Mouse (Mus musculus) monocyte, adult 2 months (primary cell): Measurements from ENCODE around the gene Rbp3.

Experiments used
- DNase-seq, 2 experiments: peaks; one replicate each; pipeline ENCODE4 v3.0.0; 2022; ENCODE audit warnings: low spot score in 2 of 2, low read depth in 1 of 2

The Rbp3 gene

DNA sequence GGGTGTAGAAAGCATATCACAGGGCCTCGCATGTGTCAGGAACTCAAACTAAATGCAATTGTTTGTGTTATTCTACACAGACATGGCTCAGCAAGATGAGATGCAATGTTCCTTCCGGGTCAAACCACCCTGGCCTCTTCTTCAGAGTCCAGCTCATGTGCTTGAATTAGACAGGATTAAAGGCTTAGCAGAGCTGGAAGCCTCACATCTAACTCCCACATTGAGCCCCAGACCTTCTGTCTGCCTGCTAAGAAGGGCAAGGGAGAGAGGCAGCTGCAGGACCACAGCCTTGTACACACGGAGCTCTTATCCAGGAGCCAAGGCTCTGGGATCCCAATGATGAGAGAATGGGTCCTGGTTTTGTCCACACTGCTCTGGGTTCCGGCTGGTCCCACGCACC lies at the start of gene Rbp3:
Gene Rbp3 (plus strand): TSS at position 243 of the 400 bp plus-strand sequence.
- DNase-seq, result no peak

DNA sequence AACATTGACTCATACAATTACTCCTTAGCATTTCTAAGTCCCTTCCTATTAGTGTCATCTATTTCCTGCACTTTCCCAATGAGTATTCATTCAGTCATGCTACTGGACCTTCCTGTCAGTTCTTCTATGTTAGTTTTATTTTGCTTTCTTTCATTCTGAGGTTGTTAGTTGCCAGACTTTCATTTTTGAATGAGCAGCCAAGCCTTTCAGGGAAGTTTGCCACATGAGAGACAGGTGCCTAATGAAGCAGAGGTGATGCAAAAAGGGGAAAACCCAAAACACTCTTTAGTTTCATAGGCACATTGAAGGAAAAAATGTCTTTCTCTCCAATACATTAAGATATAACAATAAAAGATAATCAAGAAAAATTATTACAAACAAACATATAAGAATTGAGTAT lies 49.0 kb upstream of the Rbp3 start:
- DNase-seq, result no peak

- DNase-seq, result no peak
These were observed 40.1 kb upstream of the Rbp3 start for GRCm38 (mm10) chr14:33913727-33914126.

DNA sequence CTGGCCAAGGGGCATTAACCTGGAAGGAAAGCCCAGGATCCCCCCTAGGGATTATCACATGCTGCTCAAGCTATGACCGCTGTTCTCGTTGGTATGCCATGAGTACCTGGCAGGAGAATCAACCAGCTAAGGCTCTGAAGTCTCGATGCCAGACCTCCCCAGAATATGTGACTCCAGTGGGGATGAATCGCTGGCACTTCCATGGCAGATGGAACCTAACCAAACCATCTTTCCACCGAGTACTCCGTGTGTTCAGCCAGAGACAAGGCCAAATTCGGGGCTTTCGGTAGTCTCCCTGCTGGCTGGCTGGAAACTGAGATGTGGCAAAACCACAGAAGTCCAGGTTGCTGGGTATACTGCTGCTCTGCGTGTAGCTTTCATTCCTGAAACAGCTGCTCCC lies 39.6 kb upstream of the Rbp3 start:
- no peak for DNase-seq

DNA sequence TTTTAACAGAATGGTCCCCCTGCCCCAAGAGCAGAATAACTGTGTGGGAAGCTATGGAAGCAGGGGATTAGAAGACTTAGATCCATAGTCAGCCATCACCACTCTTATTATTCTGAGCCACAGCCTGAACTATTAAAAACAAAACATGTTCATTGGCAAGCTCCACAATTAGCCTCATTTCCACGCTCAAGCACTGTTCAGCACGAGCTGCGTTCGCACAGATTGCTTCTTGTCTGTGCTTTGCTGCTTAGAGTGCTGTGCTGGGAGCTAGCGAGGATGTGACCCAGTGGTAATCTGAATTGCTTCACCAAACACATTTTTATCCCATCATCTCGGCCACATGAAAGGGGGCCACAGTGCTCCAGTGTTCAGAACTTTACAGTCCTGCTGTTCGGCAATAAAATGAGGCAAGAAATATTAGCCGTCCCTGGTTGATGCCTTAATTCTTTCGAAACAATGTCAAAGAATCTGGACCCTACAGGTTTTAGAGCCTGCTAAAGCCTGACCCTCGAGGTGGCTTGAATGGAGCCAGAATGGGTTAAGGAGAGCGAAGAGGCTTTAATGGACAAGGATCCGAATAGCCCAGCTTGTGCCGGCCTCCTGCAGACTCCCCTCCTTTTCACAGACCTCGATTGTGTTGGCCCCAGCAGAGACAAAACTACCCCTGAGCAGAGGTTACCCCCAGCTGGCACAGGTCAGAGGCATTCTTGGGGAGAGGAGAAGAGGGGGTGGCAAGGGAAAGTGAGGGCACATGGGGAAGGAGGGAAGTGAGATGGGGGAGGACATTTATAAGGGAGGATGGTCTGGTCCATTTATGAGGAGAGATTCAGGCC lies 32.9 kb upstream of the Rbp3 start:
- no peak for DNase-seq

DNA sequence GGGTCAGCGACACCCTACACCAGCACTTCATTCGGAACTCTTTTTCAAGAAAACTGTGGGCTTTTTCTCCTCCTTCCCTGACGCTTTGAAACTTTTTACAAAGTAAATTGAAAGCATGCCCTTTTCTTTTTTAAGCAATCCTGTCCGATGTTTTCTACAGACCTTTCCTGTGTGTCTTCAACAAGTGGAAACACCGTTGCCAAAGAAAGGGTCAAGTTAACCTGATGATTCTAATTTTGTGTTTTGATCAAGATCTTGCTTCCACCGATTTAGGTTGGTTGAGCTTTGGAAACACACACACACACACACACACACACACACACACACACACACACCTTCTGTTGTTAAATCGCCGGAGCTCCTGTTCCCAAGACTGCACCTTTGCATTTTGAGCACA lies 31.0 kb upstream of the Rbp3 start:
- DNase-seq, result no peak

DNA sequence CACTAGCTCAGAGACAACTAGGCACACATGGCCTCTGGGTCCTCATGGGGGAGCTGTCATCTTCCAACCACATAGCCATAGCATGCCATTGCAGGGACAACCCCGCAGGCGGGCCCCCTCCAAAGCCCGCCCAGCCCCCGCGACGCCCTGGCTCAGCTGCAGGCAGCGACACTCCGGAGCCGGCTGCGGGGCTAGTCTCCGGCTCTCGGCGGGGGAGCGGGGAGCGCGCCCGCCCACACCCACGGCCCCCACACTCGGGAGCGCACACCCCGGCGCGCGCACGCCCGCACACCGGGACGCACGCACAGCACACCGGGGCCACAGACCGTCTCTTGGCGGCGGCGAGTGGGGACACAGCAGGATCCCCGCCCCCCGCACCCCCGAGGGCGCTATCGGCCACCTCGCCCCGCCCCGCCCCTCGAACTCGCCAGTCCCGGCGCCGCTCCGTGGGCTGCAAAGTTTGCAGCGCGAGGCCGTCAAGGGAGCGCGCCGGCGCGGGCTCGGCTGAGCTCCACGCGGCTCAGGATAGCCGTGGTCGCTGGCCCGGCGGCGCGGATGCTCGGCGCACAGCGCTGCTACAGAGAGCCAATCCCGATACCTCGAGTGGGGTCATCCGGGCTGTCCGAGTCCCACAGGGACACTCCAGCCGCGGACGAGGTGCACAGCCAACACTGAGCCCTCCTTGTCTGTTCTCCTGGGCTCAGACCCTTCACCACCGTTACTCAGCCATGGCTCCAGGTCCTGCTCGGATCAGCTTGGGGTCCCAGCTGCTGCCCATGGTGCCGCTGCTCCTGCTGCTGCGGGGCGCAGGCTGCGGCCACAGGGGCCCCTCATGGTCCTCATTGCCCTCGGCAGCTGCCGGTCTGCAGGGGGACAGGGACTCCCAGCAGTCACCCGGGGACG lies 30.4 kb upstream of the Rbp3 start, which contains the start of gene Gdf10:
Gene Gdf10 (plus strand): TSS at position 420 of the 903 bp plus-strand sequence.
- no peak for DNase-seq

- DNase-seq, result no peak
These were observed 21.9 kb upstream of the Rbp3 start for GRCm38 (mm10) chr14:33931853-33932252.

- no peak for DNase-seq
These were observed 20.7 kb upstream of the Rbp3 start for GRCm38 (mm10) chr14:33932935-33933703.

- no peak for DNase-seq
These were observed 20.0 kb upstream of the Rbp3 start for GRCm38 (mm10) chr14:33933778-33934317.

DNA sequence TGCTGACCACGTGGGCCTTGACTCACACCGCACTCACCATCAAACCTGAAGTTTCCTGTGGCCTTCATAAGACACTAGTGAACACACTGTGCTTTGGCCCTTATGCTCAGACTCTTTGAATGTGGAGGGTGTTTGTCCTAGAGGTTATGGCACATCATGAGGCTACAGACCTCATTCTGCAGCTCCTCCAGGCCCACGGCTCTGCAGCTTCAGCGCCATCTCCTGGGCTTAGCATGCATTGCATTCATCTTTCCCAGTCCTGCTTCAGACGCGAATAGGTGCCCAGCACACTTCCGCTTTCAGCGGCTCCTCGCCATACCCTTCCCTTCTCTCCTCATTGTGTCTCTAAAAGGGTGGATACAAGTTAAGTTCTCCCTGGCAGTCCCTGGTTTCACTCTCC lies 14.7 kb upstream of the Rbp3 start:
- DNase-seq, result no peak

DNA sequence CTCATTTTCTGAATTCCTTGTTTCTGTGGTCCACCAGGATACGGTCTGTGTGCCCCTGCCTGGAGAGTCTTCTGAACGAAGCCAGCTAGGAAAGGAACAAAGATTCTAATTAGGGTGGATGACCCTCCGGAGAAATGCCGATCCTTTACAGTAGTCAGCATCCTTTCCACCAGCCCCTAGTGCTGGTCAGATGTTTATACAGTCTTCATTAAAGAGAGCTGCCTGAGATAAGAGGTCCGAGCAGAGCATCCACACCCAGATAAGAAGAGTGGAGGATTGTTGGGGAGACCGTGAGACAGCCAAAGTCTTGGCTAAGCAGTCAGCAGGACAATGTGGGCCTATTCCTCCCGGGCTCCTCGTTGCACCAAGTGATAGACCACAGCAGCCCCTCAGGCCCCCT lies 13.1 kb upstream of the Rbp3 start, which contains the start of gene Gdf2:
Gene Gdf2 (plus strand): TSS at position 301 of the 400 bp plus-strand sequence.
- DNase-seq, result no peak

DNA sequence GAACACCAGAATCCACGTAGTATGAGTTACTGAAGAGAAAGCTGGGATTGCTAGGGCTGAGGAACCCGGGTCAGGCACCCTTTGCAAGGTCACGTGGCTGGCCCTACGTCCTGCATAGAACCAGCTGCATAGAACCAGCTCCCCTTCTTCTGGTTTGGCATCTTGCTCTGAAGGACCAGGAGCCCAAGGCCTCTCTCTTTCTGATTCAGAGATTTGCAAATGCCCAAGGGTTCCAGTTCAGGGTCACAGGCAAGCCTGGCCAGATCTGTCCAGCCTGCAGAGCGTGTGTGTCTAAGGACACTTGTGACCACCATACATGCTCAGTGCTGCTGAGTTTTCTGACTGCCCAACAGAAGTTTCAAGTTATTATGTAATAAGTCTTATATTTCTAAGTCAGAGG lies 11.6 kb upstream of the Rbp3 start:
- no peak for DNase-seq

DNA sequence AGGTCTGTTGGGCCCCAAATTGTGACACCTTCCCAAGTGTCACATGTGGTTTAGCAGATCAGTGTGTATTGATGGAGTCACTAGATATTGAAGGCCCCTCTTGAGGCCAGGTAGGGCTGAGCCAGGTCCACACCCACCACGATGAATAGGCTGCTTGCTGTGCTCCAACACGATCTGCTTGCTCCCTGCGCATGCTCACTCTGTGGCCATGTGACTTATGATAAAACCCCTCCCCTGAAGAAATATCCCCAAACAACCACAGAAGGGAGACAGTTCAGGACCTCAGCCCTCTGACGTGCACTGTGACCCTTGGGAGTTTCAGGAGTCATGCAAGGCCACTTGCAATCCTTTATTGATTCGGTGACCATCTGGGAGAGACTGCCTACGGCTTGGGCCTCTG lies 7.7 kb upstream of the Rbp3 start:
- DNase-seq, result no peak

GRCm38 (mm10) chr14:33952233-33952981 lies 1.4 kb upstream of the Rbp3 start:
- DNase-seq, result no peak

GRCm38 (mm10) chr14:33956055-33956454 lies 2.3 kb downstream of the Rbp3 start:
- DNase-seq, result no peak

- no peak for DNase-seq
These were observed 4.4 kb downstream of the Rbp3 start for GRCm38 (mm10) chr14:33958186-33958585.

DNA sequence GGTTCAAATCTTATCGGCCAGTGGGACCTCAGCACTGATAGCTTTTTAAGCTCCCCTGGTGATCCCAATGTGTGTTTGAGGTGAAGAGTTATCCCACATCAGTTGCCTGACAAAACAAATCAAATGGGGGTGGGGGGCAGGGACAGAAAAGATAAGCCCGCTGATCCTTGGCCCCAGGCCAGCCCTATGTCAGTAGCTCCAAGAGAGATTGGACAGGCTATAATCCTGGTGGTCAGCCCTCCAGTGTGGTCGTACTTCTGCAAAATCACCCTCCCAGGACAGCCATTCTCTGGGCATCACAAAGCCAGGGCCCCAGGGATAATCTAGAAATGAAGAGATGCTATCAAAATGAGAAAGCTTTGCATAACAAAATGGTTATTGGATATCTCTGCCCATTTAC lies 5.0 kb downstream of the Rbp3 start:
- no peak for DNase-seq

GRCm38 (mm10) chr14:33959341-33959740 lies 5.5 kb downstream of the Rbp3 start:
- DNase-seq, result no peak

DNA sequence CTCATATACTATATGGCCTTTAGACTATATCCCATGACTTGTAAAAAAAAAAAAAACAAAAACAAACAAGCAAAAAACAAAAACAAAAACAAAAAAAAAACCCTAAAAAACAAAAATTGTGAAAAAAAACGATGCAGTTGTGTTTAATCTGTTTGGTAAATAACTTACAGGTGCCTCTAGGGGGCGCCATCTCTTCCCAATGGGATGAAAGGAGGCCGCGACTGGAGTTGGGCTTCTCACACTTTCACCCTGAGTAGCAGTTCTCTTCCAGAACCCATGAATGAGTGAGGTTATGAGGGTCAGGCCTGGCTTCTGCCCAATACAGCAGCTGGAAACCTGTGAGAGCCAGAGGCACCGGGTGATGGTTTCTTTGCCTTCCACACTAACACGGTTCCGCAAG lies 11.9 kb downstream of the Rbp3 start:
- DNase-seq, result no peak
